Mouse (Mus musculus): ENCODE measurements around the gene Gpr84. TPM values are rescaled to one million over a fixed set of nuclear protein-coding genes. Genes with fewer than 3 reads are reported as not detected.

Gpr84 gene
- total RNA-seq, 2 experiments from 2014 or later, result 1.0 to 1.1 TPM

Small RNA genes within 50 kb of the gene (microRNA-seq; reads per million reads assigned to microRNA genes)
- gene Mir148b, result 99.6 to 114 reads per million in 2 experiments
- 0 reads per million in 2 experiments for gene Mir6963

Other genes with a start within 250 kb of the Gpr84 start
- 10 to 100 TPM; 16.2 to 17.4 TPM for gene Smug1, start 143.5 kb downstream of the Gpr84 start, total RNA-seq (2021)
- gene Cbx5, start 70.8 kb downstream of the Gpr84 start, total RNA-seq (2021), result 100 to 1,000 TPM; 152 to 162 TPM
- 100 to 1,000 TPM; 236 to 247 TPM for gene Hnrnpa1, start 70.2 kb downstream of the Gpr84 start, total RNA-seq (2021)
- not detected for gene Nfe2, start 52.2 kb downstream of the Gpr84 start, total RNA-seq (2021)
- 100 to 1,000 TPM; 107 to 114 TPM for gene Copz1, start 37.9 kb downstream of the Gpr84 start, total RNA-seq (2021)
- gene Zfp385a, start 29.5 kb upstream of the Gpr84 start, total RNA-seq (2021), result 10 to 100 TPM; 59.8 to 63.2 TPM
- 1 to 10 TPM; 5.1 to 6.1 TPM for gene Itga5, start 56.2 kb upstream of the Gpr84 start, total RNA-seq (2021)
- gene Gtsf1, start 119.9 kb upstream of the Gpr84 start, total RNA-seq (2021), result under 1 TPM in 1 of 2 experiments, not detected in 1; 0.55 TPM
- gene Gtsf2, start 137.9 kb upstream of the Gpr84 start, total RNA-seq (2021), result not detected
- gene Nckap1l, start 143.2 kb upstream of the Gpr84 start, total RNA-seq (2021), result 10 to 100 TPM; 11.0 to 11.8 TPM
- 100 to 1,000 TPM in 1 of 2 experiments, 10 to 100 TPM in 1; 94.8 to 109 TPM for gene Pde1b, start 192.4 kb upstream of the Gpr84 start, total RNA-seq (2021)
- gene Ppp1r1a, start 227.4 kb upstream of the Gpr84 start, total RNA-seq (2021), result 100 to 1,000 TPM; 147 to 153 TPM

All from left cerebral cortex, postnatal 14 days (tissue).